Comparison of ENCODE assay signal across 1 mouse cellular context in genomic region chr3:84685662-84686293, GRCm38 (mm10).
TF ChIP-seq lines count a peak whose summit lies in the region.

No protein-coding gene starts in this region.

TF ChIP-seq in CH12.LX, 34 proteins besides CTCF, POLR2A, EP300 and RAD21 (continued from another document):
- TF ChIP-seq RCOR1 (conservative IDR thresholded peaks at IDR 0.05; ENCODE audit: low read depth, low read length) (no peak; the same call in 1 of the 2 replicates), E2F4 (IDR thresholded peaks at IDR 0.05; ENCODE audit: insufficient replicate concordance, low read depth, low read length) (no peak), UBTF (IDR thresholded peaks at IDR 0.05; ENCODE audit: low read depth, low read length) (0 out of 2 replicates have a peak, but pooled peaks have one; percentile 2), CHD1 (IDR thresholded peaks at IDR 0.05; ENCODE audit: low read depth, low read length) (no peak), SIN3A (IDR thresholded peaks at IDR 0.05; ENCODE audit: low read length) (peak; percentile 64; the same call in 1 of the 2 replicates), GABPA (IDR thresholded peaks at IDR 0.05; ENCODE audit: insufficient replicate concordance, low read depth, low read length) (no peak), MXI1 (IDR thresholded peaks at IDR 0.05; ENCODE audit: low read depth, low read length) (peak; percentile 9; the same call in 1 of the 2 replicates), ZNF384 (IDR thresholded peaks at IDR 0.05; ENCODE audit: low read depth, low read length) (no peak), POLR2AphosphoS2 (IDR thresholded peaks at IDR 0.05; ENCODE audit: low read depth, low read length) (no peak), JUN (IDR thresholded peaks at IDR 0.05; ENCODE audit: insufficient read depth, low read depth, low read length) (peak; percentile 56; the same call in 1 of the 2 replicates), ZMIZ1 (IDR thresholded peaks at IDR 0.05; ENCODE audit: low read depth, low read length) (no peak; the same call in 1 of the 2 replicates)
